Mouse (Mus musculus) midbrain, embryonic 12.5 days (tissue): ENCODE results near the gene Lrrc25. TPM values are rescaled to one million over a fixed set of nuclear protein-coding genes. Genes with fewer than 3 reads are reported as not detected.

Source experiments
- ATAC-seq: fragments of 200-750 bp; cut with Nextera tagmentation; 2 replicates; pipeline ENCODE4 v1.8.0; 2017; ENCODE audit warnings: low read depth, moderate TSS enrichment, moderate library complexity; ENCODE audit not compliant: low FRiP score
- H3K27ac ChIP-seq: fragments of 300-500 bp; sonication (generic); replicated peaks from 2 replicates; pipeline ENCODE4 v1.5.1; 2016; ENCODE audit warnings: mild to moderate bottlenecking
- H3K27me3 ChIP-seq: fragments of 300-500 bp; sonication (generic); 2 replicates; pipeline ENCODE4 v1.6.1; 2016; ENCODE audit warnings: mild to moderate bottlenecking
- H3K36me3 ChIP-seq: fragments of 300-500 bp; sonication (generic); 2 replicates; pipeline ENCODE4 v1.6.1; 2016
- H3K4me1 ChIP-seq: fragments of 300-500 bp; sonication (generic); 2 replicates; pipeline ENCODE4 v1.6.1; 2016
- H3K4me2 ChIP-seq: fragments of 300-500 bp; sonication (generic); replicated peaks from 2 replicates; pipeline ENCODE4 v1.6.1; 2016; ENCODE audit warnings: mild to moderate bottlenecking, moderate library complexity
- H3K4me3 ChIP-seq: fragments of 300-500 bp; sonication (generic); 2 replicates; pipeline ENCODE4 v1.5.1; 2016; ENCODE audit warnings: mild to moderate bottlenecking
- H3K9ac ChIP-seq: fragments of 300-500 bp; sonication (generic); replicated peaks from 2 replicates; pipeline ENCODE4 v1.6.1; 2016; ENCODE audit warnings: mild to moderate bottlenecking, moderate library complexity
- H3K9me3 ChIP-seq: fragments of 300-500 bp; sonication (generic); 2 replicates; pipeline ENCODE4 v1.6.1; 2016; ENCODE audit warnings: mild to moderate bottlenecking
- WGBS: fragments of 180-500 bp; shearing (Covaris S2); methylation state at CpG from one replicate; pipeline ENCODE4 v1.1.7; 2016; 5-methylcytosine and 5-hydroxymethylcytosine counted together
- polyA plus RNA-seq: library from polyadenylated mRNA; unstranded; fragments of >200 nt; fragmentation: Nextera tagmentation; extraction: Ambion mirVana; gene quantifications from 2 replicates; pipeline ENCODE4 v1.2.1, GENCODE M21; 2016

The Lrrc25 gene
- polyA plus RNA-seq, 1 experiment from 2014 or later: 1.6 TPM

- H3K36me3 ChIP-seq: no peaks in the 10 kb centered on the region
- H3K4me1 ChIP-seq: peaks cover 15% of the 10 kb centered on the region
- no peak overlapping the region for H3K4me3 ChIP-seq
- H3K4me2 ChIP-seq: no peak overlapping the region
- no peaks in the 10 kb centered on the region for H3K9me3 ChIP-seq
- WGBS: 89% methylated on average over 2 of the region's 2 CpGs
- H3K9ac ChIP-seq: no peak overlapping the region
- no peaks in the 10 kb centered on the region for H3K27me3 ChIP-seq
- no peak for ATAC-seq
- H3K27ac ChIP-seq: no peak overlapping the region
Measured at GRCm38 (mm10) chr8:70644065-70644464, 28.1 kb downstream of the Lrrc25 start.

GRCm38 (mm10) chr8:70645501-70646224 is 29.7 kb downstream of the Lrrc25 start:
- peaks cover 13% of the 10 kb centered on the region for H3K36me3 ChIP-seq
- H3K4me2 ChIP-seq: no peak overlapping the region
- H3K9me3 ChIP-seq: no peaks in the 10 kb centered on the region
- H3K4me3 ChIP-seq: no peak overlapping the region
- ATAC-seq: no peak
- peak overlapping the region; percentile 8; the same call in 1 of the 2 replicates for H3K9ac ChIP-seq
- peaks cover 24% of the 10 kb centered on the region for H3K4me1 ChIP-seq
- H3K27ac ChIP-seq: peak overlapping the region; percentile 8; the same call in 1 of the 2 replicates
- H3K27me3 ChIP-seq: no peaks in the 10 kb centered on the region
- WGBS: 68% methylated on average over 17 of the region's 17 CpGs

GRCm38 (mm10) chr8:70646369-70646768 is 30.4 kb downstream of the Lrrc25 start:
- Histone ChIP-seq H3K9ac (no peak overlapping the region), H3K36me3 (peaks cover 20% of the 10 kb centered on the region), H3K27ac (peak overlapping the region; percentile 8), H3K4me1 (peaks cover 24% of the 10 kb centered on the region), H3K4me3 (no peak overlapping the region), H3K27me3 (no peaks in the 10 kb centered on the region), H3K9me3 (no peaks in the 10 kb centered on the region), H3K4me2 (no peak overlapping the region)
- 75% methylated on average over 6 of the region's 6 CpGs for WGBS
- no peak for ATAC-seq

- no peak for ATAC-seq
- Histone ChIP-seq H3K9ac (no peak overlapping the region), H3K27me3 (no peaks in the 10 kb centered on the region), H3K4me2 (no peak overlapping the region), H3K9me3 (no peaks in the 10 kb centered on the region), H3K4me3 (no peak overlapping the region), H3K36me3 (peaks cover 24% of the 10 kb centered on the region), H3K27ac (peak overlapping the region; percentile 61), H3K4me1 (peaks cover 24% of the 10 kb centered on the region)
Measured at GRCm38 (mm10) chr8:70646775-70647174, 30.8 kb downstream of the Lrrc25 start.

- Histone ChIP-seq H3K4me3 (no peak overlapping the region), H3K27ac (peak overlapping the region; percentile 61), H3K4me1 (peaks cover 24% of the 10 kb centered on the region), H3K27me3 (no peaks in the 10 kb centered on the region), H3K4me2 (no peak overlapping the region), H3K36me3 (peaks cover 31% of the 10 kb centered on the region), H3K9me3 (no peaks in the 10 kb centered on the region), H3K9ac (0 out of 2 replicates have a peak overlapping the region, but pooled peaks have one; percentile 24)
- WGBS: 58% methylated on average over 8 of the region's 8 CpGs
- ATAC-seq: no peak
Measured at GRCm38 (mm10) chr8:70647343-70648163, 31.6 kb downstream of the Lrrc25 start.

DNA sequence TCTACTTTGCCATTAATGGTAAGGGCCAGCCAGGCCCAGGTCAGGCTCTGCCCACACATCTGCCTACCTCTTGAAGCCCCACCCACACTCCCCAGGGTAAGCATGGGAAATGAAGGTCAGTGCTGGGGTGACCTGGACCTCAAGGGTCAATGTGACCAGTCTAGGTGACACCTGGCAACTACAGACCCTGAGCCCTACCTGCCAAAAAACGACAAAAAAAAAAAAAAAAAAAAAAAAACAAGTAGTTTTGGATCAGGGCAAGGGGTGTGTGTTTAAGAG is 32.1 kb downstream of the Lrrc25 start:
- Histone ChIP-seq H3K9ac (no peak overlapping the region), H3K27ac (peak overlapping the region; percentile 66; the same call in 1 of the 2 replicates), H3K27me3 (no peaks in the 10 kb centered on the region), H3K9me3 (no peaks in the 10 kb centered on the region), H3K36me3 (peaks cover 35% of the 10 kb centered on the region), H3K4me2 (no peak overlapping the region), H3K4me3 (no peak overlapping the region), H3K4me1 (peaks cover 27% of the 10 kb centered on the region)
- WGBS: 55% methylated on average over 1 of the region's 1 CpGs
- no peak for ATAC-seq

DNA sequence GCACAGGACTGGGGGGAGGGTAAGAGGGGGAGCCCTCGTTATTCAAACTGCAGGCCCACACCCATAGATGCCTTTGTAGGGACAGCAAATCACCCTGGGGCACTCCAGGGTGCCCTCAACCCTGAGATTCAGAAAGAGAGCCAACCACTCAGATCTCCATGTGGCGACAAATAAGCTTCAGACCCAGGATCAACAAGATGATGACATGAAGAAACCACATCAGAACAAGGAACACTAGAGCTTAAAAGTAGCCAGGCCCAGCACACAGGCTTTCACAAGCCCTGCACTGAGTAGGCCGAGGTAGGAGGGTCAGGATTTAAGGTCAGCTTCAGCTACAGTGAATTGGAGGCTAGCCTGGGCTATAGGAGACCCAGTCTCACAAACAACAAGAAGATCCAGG is 33.0 kb downstream of the Lrrc25 start:
- H3K27ac ChIP-seq: peak overlapping the region; percentile 66
- 62% methylated on average over 3 of the region's 3 CpGs for WGBS
- H3K36me3 ChIP-seq: peaks cover 35% of the 10 kb centered on the region
- peaks cover 31% of the 10 kb centered on the region for H3K4me1 ChIP-seq
- H3K9me3 ChIP-seq: no peaks in the 10 kb centered on the region
- no peak for ATAC-seq
- no peak overlapping the region for H3K4me2 ChIP-seq
- H3K27me3 ChIP-seq: no peaks in the 10 kb centered on the region
- no peak overlapping the region for H3K4me3 ChIP-seq
- H3K9ac ChIP-seq: no peak overlapping the region

DNA sequence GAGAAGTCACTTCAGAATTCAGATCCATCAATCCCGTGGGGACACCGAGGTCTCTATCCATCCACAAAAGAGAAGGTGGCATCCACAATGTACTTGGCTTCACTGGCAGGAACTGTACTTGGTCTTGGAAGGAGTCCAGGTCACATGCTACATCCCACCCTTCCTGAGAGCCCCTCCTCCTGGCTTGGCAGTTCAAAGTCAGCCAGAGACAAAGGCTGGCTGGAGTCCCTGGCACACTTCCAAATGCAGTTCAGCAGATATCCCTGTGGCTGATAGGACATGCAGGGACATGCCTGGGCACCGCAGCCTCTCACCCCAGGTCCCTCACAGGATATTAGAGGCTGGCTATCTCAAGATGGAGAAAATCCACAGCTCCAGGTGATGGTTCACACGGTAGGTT is 33.4 kb downstream of the Lrrc25 start:
- Histone ChIP-seq H3K27ac (peak overlapping the region; percentile 66), H3K4me2 (no peak overlapping the region), H3K9me3 (no peaks in the 10 kb centered on the region), H3K9ac (no peak overlapping the region), H3K27me3 (no peaks in the 10 kb centered on the region), H3K4me3 (no peak overlapping the region), H3K4me1 (peaks cover 31% of the 10 kb centered on the region), H3K36me3 (peaks cover 35% of the 10 kb centered on the region)
- WGBS: 75% methylated on average over 4 of the region's 4 CpGs
- peak; percentile 53 for ATAC-seq

GRCm38 (mm10) chr8:70650351-70650750 is 34.4 kb downstream of the Lrrc25 start:
- H3K9me3 ChIP-seq: no peaks in the 10 kb centered on the region
- no peak overlapping the region for H3K4me2 ChIP-seq
- H3K36me3 ChIP-seq: peaks cover 39% of the 10 kb centered on the region
- 93% methylated on average over 17 of the region's 17 CpGs for WGBS
- peaks cover 37% of the 10 kb centered on the region for H3K4me1 ChIP-seq
- ATAC-seq: no peak
- H3K27ac ChIP-seq: 0 out of 2 replicates have a peak overlapping the region, but pooled peaks have one; percentile 6
- H3K9ac ChIP-seq: no peak overlapping the region
- no peaks in the 10 kb centered on the region for H3K27me3 ChIP-seq
- no peak overlapping the region for H3K4me3 ChIP-seq

DNA sequence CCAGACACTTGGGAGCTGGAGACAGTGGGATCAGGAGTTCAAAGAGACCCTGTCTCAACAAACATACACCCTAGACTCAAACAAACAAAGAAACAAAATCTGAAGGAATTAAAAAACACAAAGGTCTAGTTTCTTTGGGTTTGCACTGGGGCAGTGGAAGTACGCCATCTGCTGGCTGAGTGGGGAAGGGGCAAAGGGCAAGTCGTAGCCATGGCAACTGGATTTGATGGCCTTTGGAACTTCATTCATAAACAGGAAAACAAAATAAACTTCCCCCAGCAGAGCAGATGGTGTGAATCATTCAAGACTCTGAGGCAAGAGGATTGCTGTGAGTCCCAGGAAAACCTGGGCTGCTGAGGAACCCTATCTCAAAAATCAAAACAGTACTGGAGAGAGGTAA is 37.3 kb downstream of the Lrrc25 start:
- no peak overlapping the region for H3K4me3 ChIP-seq
- no peak for ATAC-seq
- 47% methylated on average over 2 of the region's 2 CpGs for WGBS
- no peaks in the 10 kb centered on the region for H3K27me3 ChIP-seq
- H3K4me2 ChIP-seq: no peak overlapping the region
- H3K36me3 ChIP-seq: peaks cover 39% of the 10 kb centered on the region
- peak overlapping the region; percentile 25; the same call in 1 of the 2 replicates for H3K27ac ChIP-seq
- no peaks in the 10 kb centered on the region for H3K9me3 ChIP-seq
- H3K4me1 ChIP-seq: peaks cover 56% of the 10 kb centered on the region
- no peak overlapping the region for H3K9ac ChIP-seq

DNA sequence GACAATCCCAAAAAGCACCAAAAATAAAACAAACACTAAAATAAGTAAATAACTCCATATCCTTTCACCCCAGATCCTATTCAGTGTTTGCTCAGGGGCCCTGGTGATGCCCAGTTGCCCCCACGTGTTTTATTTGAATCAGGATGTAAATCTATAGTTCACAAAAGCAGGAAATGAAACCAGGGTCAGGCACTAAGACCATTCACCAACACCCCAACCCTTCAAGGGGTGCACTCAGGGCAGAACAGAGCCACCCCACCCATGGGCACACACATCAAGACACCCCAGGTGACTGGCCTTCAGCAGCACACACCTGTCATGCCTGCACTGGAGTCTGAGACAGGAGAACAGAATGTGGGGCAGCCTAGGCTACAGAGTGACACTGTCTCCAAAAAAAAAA is 38.2 kb downstream of the Lrrc25 start:
- H3K27me3 ChIP-seq: no peaks in the 10 kb centered on the region

GRCm38 (mm10) chr8:70655469-70655868 is 39.5 kb downstream of the Lrrc25 start:
- H3K27me3 ChIP-seq: no peaks in the 10 kb centered on the region
- no peak overlapping the region for H3K9ac ChIP-seq
- peaks cover 28% of the 10 kb centered on the region for H3K36me3 ChIP-seq
- peaks cover 60% of the 10 kb centered on the region for H3K4me1 ChIP-seq
- no peaks in the 10 kb centered on the region for H3K9me3 ChIP-seq
- 9% methylated on average over 2 of the region's 2 CpGs for WGBS
- no peak overlapping the region; the same call in 1 of the 2 replicates for H3K4me2 ChIP-seq
- H3K4me3 ChIP-seq: no peak overlapping the region
- H3K27ac ChIP-seq: peak overlapping the region; percentile 96
- no peak for ATAC-seq

More for the DNA sequence above, 38.2 kb downstream of the Lrrc25 start:
- no peak overlapping the region for H3K9ac ChIP-seq
- H3K9me3 ChIP-seq: no peaks in the 10 kb centered on the region
- ATAC-seq: no peak
- no peak overlapping the region for H3K4me2 ChIP-seq
- 0 out of 2 replicates have a peak overlapping the region, but pooled peaks have one; percentile 11 for H3K27ac ChIP-seq
- peaks cover 60% of the 10 kb centered on the region for H3K4me1 ChIP-seq
- 62% methylated on average over 1 of the region's 1 CpGs for WGBS
- H3K4me3 ChIP-seq: no peak overlapping the region
- H3K36me3 ChIP-seq: peaks cover 39% of the 10 kb centered on the region
